Mouse (Mus musculus) testis, adult 10 weeks (tissue): ENCODE results near the gene Elp4. TPM values are rescaled to one million over a fixed set of nuclear protein-coding genes. Genes with fewer than 3 reads are reported as not detected.

Source experiments
- polyA plus RNA-seq: library from polyadenylated mRNA; stranded (reverse); fragments of 350-450 nt; fragmentation: Illumina TruSeq; extraction: RNeasy Lipid Tissue Mini Kit (QIAGEN cat#74804); gene quantifications from one replicate; pipeline ENCODE4 v1.2.3, GENCODE M21; 2014; ENCODE audit warnings: low read depth, low replicate concordance

Gene Elp4
- polyA plus RNA-seq, result 31.7 TPM

GRCm38 (mm10) chr2:105903896-105904756 lies at the start of gene Elp4, which contains the start of gene Immp1l:
TSS of gene Elp4 (minus strand) at chr2:105904564.
TSS of gene Immp1l (plus strand) at chr2:105904638.

GRCm38 (mm10) chr2:105668271-105669270 lies 235.8 kb downstream of the Elp4 start, which contains the start of gene Pax6:
TSS of gene Pax6 (plus strand) at chr2:105668900.

Other genes with a start within 250 kb of the Elp4 start
- 0.94 TPM for gene Pax6, start 235.7 kb downstream of the Elp4 start, polyA plus RNA-seq
- 251 TPM for gene Immp1l, start 74 bp upstream of the Elp4 start, polyA plus RNA-seq
- gene Dnajc24, start 99.0 kb upstream of the Elp4 start, polyA plus RNA-seq, result 19.9 TPM